Mouse (Mus musculus) thymus, postnatal 0 days (tissue): ENCODE results near the gene Gpn3. TPM values are rescaled to one million over a fixed set of nuclear protein-coding genes. Genes with fewer than 3 reads are reported as not detected.

Experiments
- DNase-seq: peaks from one replicate; pipeline ENCODE4 v3.0.0-alpha.2; 2015; ENCODE audit warnings: low spot score
- polyA plus RNA-seq: library from polyadenylated mRNA; unstranded; fragments of >200 nt; fragmentation: Nextera tagmentation; extraction: Ambion mirVana; gene quantifications from 2 replicates; pipeline ENCODE4 v1.2.1, GENCODE M21; 2015

The Gpn3 gene
- polyA plus RNA-seq, 1 experiment from 2014 or later, result 93.3 TPM

GRCm38 (mm10) chr5:122421271-122422068 lies 49.8 kb downstream of the Gpn3 start, which contains the start of gene Anapc7:
Gene Anapc7 (plus strand): TSS chr5:122421693.
- DNase-seq, result no peak

DNA sequence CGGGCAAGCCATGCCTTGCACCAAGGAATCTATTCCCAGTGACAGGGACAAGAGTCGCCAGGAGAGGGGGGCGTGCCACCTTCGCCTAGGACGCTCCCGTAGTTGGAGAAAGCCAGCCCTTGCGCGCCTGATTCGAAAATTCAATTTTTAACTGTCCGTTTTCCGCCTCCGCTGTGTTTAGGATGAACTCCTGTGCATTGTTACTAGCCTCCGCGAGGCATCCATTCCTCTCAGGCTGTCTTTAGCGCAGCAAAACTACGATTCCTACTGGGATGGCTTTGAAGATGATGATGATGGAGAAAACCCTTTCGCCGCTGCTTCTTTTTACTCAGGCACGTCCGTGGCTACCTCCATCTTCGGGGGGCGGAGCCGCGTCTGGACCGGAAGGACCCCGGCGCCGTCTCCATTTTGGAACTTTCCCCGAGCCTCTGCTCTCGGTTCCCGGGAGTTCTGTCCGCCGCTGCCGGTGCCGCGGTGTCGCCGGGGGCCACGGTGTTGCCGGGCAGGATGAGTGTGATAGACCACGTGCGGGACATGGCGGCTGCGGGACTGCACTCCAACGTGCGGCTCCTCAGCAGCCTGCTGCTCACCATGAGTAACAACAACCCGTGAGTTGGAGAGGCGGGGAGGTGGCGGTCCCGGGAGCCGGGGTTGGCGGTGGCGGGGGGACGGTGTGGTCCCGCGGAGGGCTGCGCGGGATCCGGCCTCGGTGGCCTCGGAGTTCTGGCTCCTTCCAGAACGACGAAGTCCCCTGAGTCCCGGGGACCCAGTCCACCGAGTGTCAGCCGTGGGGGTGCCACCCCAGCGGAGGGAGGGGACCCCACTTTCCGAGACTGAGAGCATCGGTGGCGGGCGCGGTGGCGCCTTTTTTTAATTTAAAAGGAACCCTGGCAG lies 50.6 kb downstream of the Gpn3 start:
- peak; percentile 90 for DNase-seq

GRCm38 (mm10) chr5:122423083-122423482 lies 51.4 kb downstream of the Gpn3 start:
- DNase-seq, result peak; percentile 7

GRCm38 (mm10) chr5:122425550-122425949 lies 53.9 kb downstream of the Gpn3 start:
- no peak for DNase-seq

DNA sequence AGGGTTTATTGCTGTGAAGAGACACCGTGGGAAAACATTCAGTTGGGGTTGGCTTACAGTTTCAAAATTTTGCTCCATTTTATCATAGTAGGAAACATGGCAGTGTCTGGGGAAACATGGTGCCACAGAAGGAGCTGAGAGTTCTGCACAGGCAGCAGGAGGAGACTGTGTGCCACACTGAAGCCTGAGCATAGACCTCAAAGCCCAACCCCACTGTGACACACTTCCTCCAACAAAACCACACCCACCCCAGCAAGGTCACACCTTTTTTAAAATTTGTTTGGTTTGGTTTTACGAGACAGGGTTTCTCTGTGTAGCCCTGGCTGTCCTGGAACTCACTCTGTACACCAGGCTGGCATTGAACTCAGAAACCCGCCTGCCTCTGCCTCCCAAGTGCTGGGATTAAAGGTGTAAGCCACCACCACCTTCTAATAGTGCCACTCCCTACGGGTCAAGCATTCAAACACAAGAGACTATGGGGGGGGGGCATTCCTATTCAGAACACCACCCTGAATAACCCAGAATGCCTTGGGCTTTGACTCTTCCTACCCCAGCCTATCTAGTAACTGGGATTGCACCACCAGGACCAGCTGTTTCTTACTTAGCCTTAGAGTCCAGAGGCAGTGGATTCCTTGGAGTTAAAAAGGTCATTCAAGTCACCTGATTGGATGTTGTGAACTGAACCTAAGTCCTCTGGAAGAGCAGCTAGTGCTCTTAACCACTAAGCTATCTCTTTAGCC lies 58.5 kb downstream of the Gpn3 start:
- no peak for DNase-seq

DNA sequence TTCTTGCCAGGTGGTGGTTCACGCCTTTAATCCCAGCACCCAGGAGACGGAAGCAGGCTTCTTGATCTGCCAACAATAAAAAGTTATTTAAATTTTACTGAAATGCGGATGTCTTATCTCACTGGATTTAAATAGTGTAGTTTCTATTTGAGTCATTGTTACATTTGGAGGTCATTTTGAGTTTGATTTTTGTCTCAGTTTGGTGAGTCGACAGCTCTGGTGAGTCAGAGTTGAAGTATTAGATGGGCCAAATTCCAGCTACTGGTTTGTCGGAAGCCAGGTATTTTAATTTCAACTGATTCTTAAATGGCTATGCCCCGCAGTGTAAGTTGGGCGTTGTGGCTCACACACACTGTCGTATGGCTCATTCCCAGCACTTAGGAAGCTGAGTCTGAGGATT lies 59.5 kb downstream of the Gpn3 start:
- no peak for DNase-seq

Other genes starting within 250 kb of the Gpn3 start
- 0.33 and 0.40 TPM in 2 replicates for gene Ccdc63, start 231.1 kb upstream of the Gpn3 start, polyA plus RNA-seq
- gene Ppp1cc, start 213.6 kb upstream of the Gpn3 start, polyA plus RNA-seq, result 321 and 340 TPM in 2 replicates
- gene Hvcn1, start 165.1 kb upstream of the Gpn3 start, polyA plus RNA-seq, result 22.3 and 24.6 TPM in 2 replicates
- 1.8 and 3.3 TPM in 2 replicates for gene Tctn1, start 107.4 kb upstream of the Gpn3 start, polyA plus RNA-seq
- 23.8 and 34.3 TPM in 2 replicates for gene Pptc7, start 87.5 kb upstream of the Gpn3 start, polyA plus RNA-seq
- gene Rad9b, start 17.6 kb upstream of the Gpn3 start, polyA plus RNA-seq, result 11.5 and 12.3 TPM in 2 replicates
- 198 and 215 TPM in 2 replicates for gene Vps29, start 17.5 kb upstream of the Gpn3 start, polyA plus RNA-seq
- gene Fam216a, start 488 bp downstream of the Gpn3 start, polyA plus RNA-seq, result 91.0 and 92.1 TPM in 2 replicates
- 238 TPM in 2 replicates for gene Arpc3, start 20.0 kb downstream of the Gpn3 start, polyA plus RNA-seq
- gene Anapc7, start 49.8 kb downstream of the Gpn3 start, polyA plus RNA-seq, result 36.5 and 39.7 TPM in 2 replicates
- 20.2 and 22.6 TPM in 2 replicates for gene Atp2a2, start 130.3 kb downstream of the Gpn3 start, polyA plus RNA-seq
- gene Ift81, start 242.6 kb downstream of the Gpn3 start, polyA plus RNA-seq, result 10.9 and 12.5 TPM in 2 replicates